Mouse (Mus musculus): ENCODE measurements around the gene Tcap. TPM values are rescaled to one million over a fixed set of nuclear protein-coding genes. Genes with fewer than 3 reads are reported as not detected.
A peak's percentile ranks its signal among the peaks of the same experiment; 100 is the strongest.
"Not testable (repeated sequence)": the region's sequence is repeated elsewhere in the genome, so short reads cannot be mapped to it uniquely, and the experiment has no call there.

The Tcap gene
- total RNA-seq, 2 experiments from 2014 or later = 5.4 to 6.9 TPM

DNA sequence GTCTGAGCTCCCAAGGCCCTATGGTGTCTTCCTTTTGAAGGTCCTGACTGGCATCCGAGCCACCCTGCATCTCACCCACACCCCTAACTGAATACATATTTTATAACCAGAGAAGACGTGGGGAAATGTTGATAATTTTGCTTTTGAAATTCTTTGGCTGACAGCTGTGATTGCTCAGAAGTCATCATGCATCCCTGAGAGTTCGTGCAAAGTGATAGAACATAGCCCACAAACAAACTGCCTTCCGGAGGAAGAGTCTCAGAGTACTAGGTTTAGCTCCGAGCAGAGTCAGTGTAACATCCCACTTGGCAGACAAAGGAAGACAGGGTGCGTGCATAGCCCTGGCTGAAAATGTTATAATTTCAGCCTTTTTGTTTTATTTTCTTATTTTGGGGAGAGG lies 10.4 kb upstream of the Tcap start:
- no peak for DNase-seq (ENCODE audit: extremely low spot score in 1 of 2, low spot score in 2 of 2)
- intact Hi-C loops (cut with DNase I) = no loop called here

DNA sequence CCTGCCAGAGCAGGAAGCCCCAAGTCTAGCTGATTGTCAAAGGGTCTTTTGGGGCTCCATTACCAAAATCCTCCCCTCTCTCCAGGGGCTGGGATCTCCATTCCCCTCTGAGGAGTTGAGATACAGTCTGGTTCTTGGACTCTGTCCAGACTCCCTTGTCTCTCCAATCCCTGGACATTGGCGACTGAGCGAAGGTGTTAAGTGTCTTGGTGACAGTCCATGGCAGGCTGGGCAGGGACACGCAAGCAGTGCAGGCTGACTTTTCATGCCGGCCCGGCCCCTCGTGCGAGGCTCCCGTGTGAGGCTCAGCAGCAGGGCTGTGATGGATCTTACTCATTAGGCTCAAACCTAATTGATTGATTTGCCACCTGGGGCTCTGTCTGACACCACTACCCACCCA lies 9.3 kb upstream of the Tcap start:
- intact Hi-C loops (cut with DNase I) = no loop called here

GRCm38 (mm10) chr11:98376756-98377155 lies 6.9 kb upstream of the Tcap start:
- intact Hi-C loops (cut with DNase I) = no loop called here
- no peak for DNase-seq (ENCODE audit: extremely low spot score in 1 of 2, low spot score in 2 of 2)

More for the DNA sequence above, 9.3 kb upstream of the Tcap start:
- no peak for DNase-seq (ENCODE audit: extremely low spot score in 1 of 2, low spot score in 2 of 2)

DNA sequence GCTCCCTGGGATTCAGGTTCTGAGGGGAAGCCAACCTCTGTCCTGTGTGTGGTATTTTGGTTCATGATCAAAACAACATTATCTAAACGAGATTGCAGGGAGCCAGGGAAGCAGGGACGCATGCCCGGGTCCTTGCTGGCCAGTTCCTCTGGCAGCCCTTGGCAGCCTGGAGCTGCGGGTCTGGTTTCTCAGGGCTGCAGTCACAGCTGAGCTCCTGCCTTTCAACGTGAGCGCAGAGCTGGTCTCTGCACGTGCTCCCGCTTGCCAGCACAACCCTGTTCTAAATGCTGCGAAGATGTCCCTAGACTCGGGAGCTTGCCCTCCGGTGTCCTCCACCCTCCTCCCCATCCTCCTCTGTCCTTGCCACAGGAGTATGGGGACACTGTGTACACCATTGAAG lies 5.8 kb upstream of the Tcap start:
- no peak for DNase-seq (ENCODE audit: extremely low spot score in 1 of 2, low spot score in 2 of 2)
- intact Hi-C loops (cut with DNase I) = no loop called here

DNA sequence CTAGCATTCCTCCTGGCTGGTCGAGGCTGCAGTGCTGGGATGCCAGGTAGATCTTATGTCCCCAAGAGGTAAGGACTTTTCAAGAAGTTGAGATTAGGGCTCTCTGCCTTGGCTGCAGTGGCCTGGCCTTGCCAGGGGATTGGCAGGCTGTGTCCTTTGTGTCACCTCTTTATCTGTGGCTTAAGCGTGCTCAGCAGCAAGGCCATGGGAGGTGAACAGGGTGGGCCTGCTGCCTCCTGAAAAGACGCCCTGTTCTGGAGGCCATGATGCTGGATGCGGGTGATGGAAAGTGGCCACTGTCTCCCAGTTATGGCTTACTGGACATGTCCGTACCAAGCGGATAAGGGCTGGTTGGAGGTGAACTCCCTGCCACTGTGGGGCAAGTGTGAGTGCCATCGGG lies 4.2 kb upstream of the Tcap start:
- no peak for DNase-seq (ENCODE audit: extremely low spot score in 1 of 2, low spot score in 2 of 2)
- intact Hi-C loops (cut with DNase I) = no loop called here

DNA sequence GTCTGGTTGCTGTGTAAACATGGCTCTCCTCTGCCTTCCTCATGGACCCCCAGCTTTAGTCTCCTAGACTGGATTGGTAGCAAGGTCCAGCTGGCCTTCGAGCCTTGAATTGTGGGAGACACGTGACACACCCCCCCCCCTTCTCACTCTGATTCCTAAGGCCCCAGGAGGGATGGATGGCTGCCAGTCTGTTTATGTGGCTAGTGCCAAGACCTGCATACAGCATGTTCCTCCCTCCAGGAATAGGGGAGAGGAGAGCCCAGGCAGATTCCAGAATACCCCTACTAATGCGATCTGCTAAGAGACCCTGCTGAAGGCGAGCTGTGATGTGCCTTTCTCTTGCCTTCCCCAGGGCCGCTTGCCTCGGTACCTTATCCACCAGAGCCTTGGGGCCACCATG lies 3.5 kb upstream of the Tcap start:
- intact Hi-C loops (cut with DNase I) = no loop called here
- DNase-seq (ENCODE audit: extremely low spot score in 1 of 2, low spot score in 2 of 2) = no peak

- DNase-seq (ENCODE audit: extremely low spot score in 1 of 2, low spot score in 2 of 2) = no peak
- intact Hi-C loops (cut with DNase I) = no loop called here
Measured at GRCm38 (mm10) chr11:98381651-98382050, 2.0 kb upstream of the Tcap start.

DNA sequence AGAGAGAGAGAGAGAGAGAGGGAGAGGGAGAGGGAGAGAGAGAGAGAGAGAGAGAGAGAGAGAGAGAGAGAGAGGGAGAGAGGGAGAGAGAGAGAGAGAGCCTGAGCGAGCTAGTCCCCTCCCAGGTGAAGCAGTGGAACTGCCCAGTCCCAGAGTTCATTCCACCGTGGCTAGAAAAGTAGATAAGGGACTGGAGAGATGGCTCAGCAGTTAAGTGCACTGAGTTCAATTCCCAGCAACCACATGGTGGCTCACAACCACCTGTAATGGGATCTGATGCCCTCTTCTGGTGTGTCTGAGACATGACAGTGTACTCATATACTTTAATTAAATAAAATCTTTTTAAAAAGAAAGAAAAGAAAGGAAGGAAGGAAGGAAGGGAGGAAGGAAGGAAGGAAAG lies 1.2 kb upstream of the Tcap start:
- intact Hi-C loops (cut with DNase I); DNase-seq (ENCODE audit: extremely low spot score in 1 of 2, low spot score in 2 of 2): not testable (repeated sequence)

GRCm38 (mm10) chr11:98384216-98384615 lies 605 bp downstream of the Tcap start:
- DNase-seq (ENCODE audit: extremely low spot score in 1 of 2, low spot score in 2 of 2) = no peak
- intact Hi-C loops (cut with DNase I) = no loop called here

DNA sequence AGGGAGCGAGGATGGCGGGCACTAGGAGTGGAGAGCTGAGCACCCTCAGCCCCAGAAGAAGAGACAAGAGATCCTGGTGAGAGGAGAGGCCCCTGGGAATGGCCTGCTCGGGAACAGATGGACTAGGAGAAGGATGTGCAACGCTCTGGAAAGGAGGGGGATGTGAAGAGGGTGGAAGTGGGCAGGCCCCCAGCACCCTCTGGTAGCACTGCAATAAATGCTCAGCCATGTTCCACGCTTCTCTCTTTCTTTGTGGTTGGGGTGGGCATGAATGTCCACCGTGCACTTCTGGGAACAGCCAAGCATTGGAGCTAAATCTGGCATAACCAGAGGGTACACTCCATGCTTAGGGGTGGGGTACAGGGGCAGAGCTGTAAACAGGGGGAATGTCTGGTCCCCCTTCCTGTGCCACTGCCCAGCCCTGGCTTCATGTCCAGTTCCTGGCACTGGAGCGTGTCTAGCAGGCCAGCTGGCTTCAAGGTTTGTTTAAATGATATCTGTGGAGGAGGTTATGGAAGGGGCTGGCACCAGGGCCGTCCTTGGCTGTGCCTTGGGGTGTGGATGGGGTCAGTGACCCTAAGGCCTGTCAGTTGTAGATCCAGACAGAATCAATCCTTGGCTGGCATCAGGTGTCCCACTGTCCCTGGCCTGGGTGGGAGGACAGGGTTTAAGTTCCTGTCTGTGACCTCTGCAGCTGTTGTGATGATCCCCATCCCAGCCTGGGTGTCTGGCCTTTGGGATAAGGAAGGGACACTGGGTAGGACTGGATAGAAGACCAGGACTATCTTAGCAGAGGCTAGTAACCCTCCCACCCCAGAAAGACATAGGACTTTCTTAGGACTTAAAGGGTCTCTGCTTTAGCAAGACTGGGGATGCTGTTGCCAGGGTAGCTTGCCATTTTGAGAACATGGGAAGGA lies 1.4 kb downstream of the Tcap start:
- DNase-seq (ENCODE audit: extremely low spot score in 1 of 2, low spot score in 2 of 2) = no peak
- intact Hi-C loops (cut with DNase I) = no loop called here

GRCm38 (mm10) chr11:98385638-98386585 lies 2.3 kb downstream of the Tcap start, which contains the start of gene Pnmt:
TSS of gene Pnmt (plus strand) at chr11:98386450.
- intact Hi-C loops (cut with DNase I) = no loop called here
- DNase-seq (ENCODE audit: extremely low spot score in 1 of 2, low spot score in 2 of 2) = no peak

DNA sequence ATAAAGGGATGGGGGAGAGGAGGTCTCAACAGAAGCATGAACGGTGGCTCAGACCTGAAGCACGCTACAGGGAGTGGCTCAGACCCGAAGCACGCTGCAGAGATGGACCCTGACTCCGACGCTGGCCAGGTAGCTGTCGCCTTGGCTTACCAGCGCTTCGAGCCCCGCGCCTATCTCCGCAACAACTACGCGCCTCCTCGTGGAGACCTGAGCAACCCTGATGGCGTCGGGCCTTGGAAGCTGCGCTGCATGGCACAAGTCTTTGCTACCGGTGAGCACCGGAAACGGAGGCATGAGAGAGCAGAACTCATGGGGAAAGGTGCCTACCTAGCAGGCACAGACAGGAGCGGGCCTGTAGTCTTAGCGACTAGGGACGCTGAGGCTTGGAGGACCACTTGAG lies 3.0 kb downstream of the Tcap start:
- peak in 1 of 2 experiments; percentile 18 for DNase-seq (ENCODE audit: extremely low spot score in 1 of 2, low spot score in 2 of 2)
- intact Hi-C loops (cut with DNase I) = no loop called here

- intact Hi-C loops (cut with DNase I) = no loop called here
- no peak for DNase-seq (ENCODE audit: extremely low spot score in 1 of 2, low spot score in 2 of 2)
Measured at GRCm38 (mm10) chr11:98387056-98387577, 3.5 kb downstream of the Tcap start.

DNA sequence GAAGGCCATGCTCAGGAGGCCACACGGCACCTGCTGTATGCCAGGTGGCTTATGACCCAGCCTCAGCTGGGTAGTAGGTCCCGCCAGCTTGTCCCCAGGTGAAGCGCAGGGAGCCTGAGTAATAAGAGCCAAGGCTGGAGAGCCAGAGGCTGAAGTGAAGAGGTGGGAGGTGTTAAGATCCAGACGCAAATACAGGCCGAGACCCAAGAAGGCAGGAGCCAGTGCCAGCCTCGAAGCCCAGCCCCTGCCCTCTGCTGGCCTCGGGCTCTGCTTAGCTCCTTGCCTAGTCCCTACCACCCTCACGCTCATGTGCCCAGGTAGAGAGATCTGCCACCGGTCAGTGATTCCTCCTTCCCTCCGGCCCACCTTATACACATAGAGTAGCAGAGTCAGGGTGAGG lies 4.7 kb downstream of the Tcap start:
- intact Hi-C loops (cut with DNase I) = loop anchor here (2.0 kb wide), 1 partner anchor 45 kb away; no protein-coding TSS in a partner anchor
- DNase-seq (ENCODE audit: extremely low spot score in 1 of 2, low spot score in 2 of 2) = peak in 1 of 2 experiments; percentile 23

DNA sequence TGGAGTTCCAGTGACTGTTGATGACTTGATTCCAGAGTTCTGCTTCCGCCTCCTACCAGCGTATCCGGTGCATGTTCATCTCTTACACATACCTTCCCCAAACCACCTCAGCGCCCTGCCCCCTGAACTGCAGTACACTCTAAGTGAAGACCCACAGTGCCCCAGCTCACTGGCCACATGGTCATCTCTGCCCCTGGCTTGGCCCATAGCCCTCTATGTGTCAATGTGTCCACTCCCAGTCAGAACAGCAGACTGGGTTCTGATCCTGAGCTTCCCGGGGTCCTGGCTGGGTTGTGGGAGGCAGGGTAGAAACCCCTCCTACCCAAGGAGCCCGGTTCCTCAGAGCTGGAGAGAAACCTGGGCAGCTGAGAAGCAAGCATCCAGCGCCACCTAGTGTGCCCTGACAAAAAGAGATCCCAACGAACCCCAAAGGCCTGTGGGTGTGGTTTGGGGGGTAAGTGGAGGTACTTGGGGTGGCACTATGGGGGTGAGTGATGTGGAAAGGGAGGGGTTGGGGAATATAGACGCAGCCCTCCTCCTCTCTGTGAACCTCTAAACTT lies 5.7 kb downstream of the Tcap start:
- DNase-seq (ENCODE audit: extremely low spot score in 1 of 2, low spot score in 2 of 2) = peak; percentile 54 to 73
- intact Hi-C loops (cut with DNase I) = loop anchor here (2.0 kb wide), 1 partner anchor 46 kb away; no protein-coding TSS in a partner anchor

GRCm38 (mm10) chr11:98390141-98390540 lies 6.5 kb downstream of the Tcap start:
- peak in 1 of 2 experiments; percentile 31 for DNase-seq (ENCODE audit: extremely low spot score in 1 of 2, low spot score in 2 of 2)
- intact Hi-C loops (cut with DNase I) = no loop called here

DNA sequence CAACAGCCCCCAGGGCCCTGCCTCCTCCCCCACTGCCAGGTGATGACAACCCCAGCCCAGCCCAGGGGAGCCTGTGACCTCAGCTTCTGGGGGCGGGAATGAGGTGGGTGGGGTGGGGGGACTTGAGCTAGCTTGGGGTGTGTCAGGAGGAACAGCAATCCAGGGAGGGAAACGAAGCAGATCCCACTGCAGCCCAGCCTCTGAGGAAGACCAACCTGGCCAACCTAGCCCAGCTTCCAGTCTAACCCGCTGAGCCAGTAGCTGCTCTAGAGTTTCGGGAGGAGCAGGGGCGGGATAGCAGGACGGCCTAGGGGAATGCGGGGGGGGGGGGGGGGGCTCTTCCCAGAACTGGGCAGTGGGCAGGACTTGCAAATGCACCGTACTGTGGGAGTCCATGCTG lies 8.4 kb downstream of the Tcap start:
- peak in 1 of 2 experiments; percentile 19 for DNase-seq (ENCODE audit: extremely low spot score in 1 of 2, low spot score in 2 of 2)
- intact Hi-C loops (cut with DNase I) = no loop called here

GRCm38 (mm10) chr11:98392645-98393044 lies 9.0 kb downstream of the Tcap start:
- intact Hi-C loops (cut with DNase I) = no loop called here
- peak in 1 of 2 experiments; percentile 14 for DNase-seq (ENCODE audit: extremely low spot score in 1 of 2, low spot score in 2 of 2)

GRCm38 (mm10) chr11:98393317-98393716 lies 9.7 kb downstream of the Tcap start:
- DNase-seq (ENCODE audit: extremely low spot score in 1 of 2, low spot score in 2 of 2) = no peak
- intact Hi-C loops (cut with DNase I) = no loop called here
